Mouse (Mus musculus): Measurements from ENCODE around the gene Mfsd1.

Mfsd1 gene

DNA sequence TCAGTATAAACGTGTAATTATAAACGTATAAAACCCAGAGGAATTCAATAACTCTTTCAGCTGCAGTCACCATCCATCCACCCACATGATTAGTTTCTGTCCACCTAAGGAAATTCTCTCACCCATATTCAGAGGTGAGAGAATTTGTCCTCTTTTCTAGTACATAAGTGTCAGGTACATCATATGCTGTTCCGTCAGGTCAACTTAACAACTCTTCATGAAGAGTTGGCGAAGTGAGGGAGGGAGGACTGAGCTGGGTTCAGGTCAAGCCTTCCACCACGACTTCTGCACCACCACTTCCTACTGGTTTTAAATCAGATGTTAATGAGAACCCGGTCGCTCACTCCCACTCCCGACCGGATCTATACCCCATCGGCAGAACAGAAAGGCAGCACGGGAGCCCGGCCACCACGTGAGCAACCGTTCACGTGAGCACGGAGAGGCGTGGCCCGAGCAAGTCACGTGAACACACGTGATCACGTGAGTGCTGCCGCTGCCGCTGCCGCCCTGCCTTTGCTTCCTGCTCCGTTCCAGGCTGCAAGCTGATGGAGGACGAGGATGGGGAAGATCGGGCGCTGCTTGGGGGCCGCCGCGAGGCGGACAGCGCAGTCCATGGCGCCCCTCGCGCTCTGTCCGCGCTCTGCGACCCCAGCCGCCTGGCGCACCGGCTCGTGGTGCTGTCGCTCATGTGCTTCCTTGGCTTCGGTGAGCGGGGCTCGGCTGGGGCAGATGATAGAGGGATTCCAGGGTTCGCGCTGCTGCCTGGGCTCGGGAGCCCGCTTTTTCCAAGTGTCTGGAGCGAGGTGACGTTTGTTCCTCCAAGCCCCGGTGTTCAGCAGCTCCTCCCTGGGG is at the start of gene Mfsd1:
Gene Mfsd1, plus strand, starts transcription at position 469 of the 852 bp plus-strand sequence.
- peak; percentile 65 to 92 for DNase-seq (ENCODE audit: inconsistent age in 2 of 2, low spot score in 1 of 2)

DNA sequence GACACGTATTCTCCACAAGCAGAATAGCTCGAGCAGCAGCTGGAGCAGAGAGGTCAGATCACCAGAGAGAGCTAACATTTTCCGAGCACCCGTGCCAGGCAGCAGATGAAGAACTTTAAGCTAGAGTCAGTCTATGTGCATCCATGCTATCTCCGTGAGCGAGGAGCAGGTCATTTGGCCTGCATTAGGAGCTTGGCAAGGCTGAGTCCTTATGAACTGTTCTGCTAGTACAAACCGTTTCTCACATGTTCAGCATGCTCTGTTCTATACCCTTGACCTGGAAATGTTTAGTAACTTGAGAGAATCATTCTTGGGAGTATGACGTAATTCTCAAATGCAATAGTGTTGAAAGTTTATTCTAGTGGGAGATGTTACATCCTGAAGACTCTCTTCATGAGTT is 38.9 kb upstream of the Mfsd1 start:
- peak in 1 of 2 experiments; percentile 31 for DNase-seq (ENCODE audit: inconsistent age in 2 of 2, low spot score in 1 of 2)

DNA sequence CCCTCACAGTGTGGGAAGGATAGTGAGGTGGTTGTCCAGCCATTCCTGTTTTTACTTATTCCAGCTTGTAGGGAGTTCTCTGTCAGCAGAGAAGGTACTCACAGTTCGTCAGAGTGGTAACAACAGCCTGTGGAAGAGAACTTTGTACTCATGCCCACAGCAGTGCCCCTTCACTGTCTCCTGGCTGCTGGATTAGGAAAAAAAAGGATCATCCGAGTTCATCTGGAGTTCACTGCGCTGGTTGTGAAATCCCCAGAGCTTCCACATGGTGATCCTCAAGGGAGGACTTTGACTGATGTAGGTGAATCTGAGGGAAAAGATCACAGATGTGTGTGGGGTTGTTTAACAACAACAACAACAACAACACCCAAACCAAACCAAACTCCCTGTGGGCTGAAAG is 31.3 kb upstream of the Mfsd1 start:
- DNase-seq (ENCODE audit: inconsistent age in 2 of 2, low spot score in 1 of 2) = no peak

DNA sequence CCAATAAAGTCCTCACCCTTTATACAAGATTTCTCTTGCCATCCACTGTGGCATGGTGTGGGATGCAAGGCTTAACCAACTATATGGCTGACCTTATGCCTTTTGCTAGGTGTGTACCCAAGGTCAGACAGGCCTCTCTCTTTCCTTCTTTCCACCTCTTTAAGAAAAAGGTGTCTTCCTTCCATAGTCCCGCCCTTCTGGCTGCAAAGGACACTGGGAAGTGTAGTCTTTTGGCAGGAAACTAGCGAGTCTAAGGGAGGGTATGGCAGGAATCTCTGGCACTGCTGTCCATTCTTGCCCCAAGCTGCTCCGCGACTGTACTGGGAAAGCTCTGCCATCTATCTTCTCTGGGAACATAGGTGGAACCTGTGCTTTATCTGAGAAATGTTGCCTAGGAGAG is 29.3 kb upstream of the Mfsd1 start:
- no peak for DNase-seq (ENCODE audit: inconsistent age in 2 of 2, low spot score in 1 of 2)

DNA sequence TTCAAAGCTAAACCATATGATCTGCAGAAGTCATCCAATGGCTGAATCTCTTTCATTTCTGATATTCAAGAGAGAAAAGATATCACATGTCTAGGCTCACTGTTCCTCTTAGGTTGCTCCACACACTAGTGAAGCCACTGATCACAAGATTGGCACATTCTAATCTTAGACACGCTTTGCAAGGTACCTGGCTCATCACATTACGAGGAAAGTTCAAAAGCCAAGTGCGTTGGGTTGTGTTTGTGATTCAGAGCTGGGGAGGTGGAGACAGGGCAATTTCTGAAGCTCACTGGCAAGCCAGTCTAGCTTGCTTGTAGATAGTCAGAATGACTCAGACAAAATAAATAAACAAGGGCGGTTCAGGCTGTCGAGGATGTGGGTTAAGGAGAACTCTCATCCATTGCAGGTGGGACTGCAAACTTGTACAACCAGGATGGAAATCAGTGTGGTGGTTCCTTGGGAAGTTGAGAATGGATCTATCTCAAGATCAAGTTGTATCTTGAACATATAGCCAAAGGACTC is 28.6 kb upstream of the Mfsd1 start:
- DNase-seq (ENCODE audit: inconsistent age in 2 of 2, low spot score in 1 of 2) = no peak

DNA sequence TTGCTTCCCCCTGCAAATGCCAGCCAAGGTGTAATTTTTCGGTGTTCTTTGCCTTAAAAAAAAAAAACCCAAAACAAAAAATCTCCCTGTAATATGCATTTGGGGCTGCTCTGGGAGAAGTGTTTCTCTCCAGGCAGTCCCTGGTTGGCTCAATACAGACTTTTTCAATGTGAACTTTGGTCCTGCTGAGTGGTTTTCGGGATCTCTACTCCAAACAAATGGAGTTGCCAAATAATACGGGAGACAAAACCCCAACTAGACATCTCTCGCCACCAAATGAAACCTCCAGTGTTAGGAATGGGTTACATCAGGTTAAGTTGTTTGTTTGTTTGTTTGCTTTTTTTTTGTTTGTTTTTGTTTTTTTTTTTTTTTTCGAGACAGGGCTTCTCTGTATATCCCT is 27.3 kb upstream of the Mfsd1 start:
- no peak for DNase-seq (ENCODE audit: inconsistent age in 2 of 2, low spot score in 1 of 2)

DNA sequence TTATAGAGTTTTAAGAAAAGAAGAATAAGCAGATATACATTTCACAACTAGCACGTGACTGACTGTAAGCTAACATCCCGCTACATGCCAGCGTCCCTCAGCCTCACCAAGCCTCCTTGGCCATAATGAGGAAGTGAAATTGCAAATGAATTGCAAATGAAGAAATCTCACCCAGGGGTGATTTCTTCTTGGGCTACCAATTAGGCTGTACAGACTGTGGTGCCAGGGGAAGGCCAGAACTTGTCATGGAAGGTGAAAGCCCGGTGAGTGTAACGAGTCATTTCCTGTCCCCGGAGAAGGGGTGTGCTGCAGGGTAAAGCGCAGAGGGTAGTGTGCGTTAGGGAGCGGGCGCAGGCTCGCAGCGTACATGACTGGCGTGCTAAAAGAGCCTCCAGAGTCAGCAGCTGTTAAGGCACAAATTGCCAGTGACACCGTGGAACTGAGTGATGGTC is 25.3 kb upstream of the Mfsd1 start:
- peak in 1 of 2 experiments; percentile 23 for DNase-seq (ENCODE audit: inconsistent age in 2 of 2, low spot score in 1 of 2)

DNA sequence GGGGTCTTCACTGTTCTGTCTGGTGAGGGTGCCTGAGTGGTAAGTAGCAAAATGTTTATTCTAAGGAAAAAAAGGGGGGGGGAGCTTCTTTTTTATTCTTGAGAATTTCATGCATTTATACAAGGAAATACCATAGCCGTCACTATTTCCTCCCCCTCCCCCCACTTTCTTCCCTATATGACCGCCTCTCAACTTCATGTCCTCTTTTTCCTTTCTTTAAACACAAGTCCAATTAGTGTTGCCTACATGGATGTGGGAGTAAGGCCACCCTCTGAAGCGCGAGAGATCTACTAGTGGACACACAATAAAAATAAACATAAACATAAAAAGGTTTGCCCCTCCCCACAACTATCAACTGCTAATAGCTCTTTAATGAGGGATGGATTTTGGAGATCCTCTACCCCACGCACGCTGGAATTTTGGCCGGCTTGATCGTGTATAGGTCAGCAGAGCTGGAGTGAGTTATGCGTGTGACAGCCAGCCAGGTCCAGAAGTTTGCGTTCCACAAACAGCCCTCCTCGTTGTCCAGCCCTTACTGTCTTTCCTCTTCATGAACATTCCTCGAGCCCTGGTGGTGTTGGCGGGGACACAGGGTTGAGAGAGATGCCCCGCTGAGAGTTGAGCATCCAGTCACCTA is 24.7 kb upstream of the Mfsd1 start:
- DNase-seq (ENCODE audit: inconsistent age in 2 of 2, low spot score in 1 of 2) = no peak

DNA sequence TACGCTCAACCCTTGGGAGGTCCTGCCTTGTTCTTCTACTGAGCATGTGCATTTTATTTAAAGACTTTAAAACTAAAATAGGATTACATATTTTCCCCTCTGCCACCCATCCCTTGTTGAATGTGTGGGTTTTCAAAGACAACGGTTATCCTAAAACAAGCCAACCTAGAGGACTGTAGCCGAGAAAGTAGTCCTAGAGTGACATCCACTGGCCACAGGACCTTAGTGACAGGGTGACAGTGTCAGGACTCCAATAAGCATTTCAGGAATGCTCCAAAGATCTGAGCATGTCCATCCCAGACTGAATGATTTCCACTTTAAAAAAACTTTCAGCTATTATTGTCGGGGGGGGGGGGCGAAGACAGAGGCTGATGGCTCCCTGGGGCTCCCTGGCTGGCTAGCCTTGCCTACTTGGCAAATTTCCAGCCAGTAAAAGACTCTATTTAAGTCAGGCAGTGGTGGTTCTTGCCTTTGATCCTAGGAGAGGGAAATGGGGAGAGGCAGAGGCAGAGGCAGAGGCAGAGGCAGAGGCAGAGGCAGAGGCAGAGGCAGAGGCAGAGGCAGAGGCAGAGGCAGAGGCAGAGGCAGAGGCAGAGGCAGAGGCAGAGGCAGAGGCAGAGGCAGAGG is 17.7 kb upstream of the Mfsd1 start:
- peak in 1 of 2 experiments; percentile 50 for DNase-seq (ENCODE audit: inconsistent age in 2 of 2, low spot score in 1 of 2)

DNA sequence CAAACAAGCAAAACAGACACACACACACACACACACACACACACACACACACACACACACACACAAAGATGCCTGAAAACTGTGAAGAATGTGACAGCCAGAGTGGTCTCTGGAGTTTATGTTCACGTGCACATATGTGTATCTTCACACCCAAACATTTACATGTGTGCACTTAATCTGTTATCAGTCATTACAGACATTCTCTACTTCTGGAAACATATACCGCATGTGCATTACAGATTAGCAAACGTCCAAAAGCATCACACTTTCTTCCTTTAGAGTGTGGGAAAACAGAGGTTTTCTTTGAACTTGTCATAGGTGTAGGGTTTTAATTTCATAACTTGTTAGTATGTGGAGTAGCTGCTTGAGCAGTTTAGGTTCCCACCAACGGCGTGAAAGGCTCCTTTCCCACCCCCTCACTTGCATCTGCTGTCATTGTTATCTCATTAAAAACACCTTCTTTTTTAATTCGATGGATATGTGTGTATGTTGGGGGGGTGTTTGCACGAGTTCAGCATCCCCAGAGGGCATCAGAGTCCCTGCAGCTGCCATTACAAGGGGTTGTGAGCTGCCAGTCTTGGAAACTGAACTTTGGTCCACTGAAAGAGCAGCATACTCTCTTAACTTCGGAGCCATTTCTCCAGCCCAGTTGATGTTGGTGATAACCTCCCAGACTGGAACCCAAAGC is 16.9 kb upstream of the Mfsd1 start:
- DNase-seq (ENCODE audit: inconsistent age in 2 of 2, low spot score in 1 of 2) = no peak

DNA sequence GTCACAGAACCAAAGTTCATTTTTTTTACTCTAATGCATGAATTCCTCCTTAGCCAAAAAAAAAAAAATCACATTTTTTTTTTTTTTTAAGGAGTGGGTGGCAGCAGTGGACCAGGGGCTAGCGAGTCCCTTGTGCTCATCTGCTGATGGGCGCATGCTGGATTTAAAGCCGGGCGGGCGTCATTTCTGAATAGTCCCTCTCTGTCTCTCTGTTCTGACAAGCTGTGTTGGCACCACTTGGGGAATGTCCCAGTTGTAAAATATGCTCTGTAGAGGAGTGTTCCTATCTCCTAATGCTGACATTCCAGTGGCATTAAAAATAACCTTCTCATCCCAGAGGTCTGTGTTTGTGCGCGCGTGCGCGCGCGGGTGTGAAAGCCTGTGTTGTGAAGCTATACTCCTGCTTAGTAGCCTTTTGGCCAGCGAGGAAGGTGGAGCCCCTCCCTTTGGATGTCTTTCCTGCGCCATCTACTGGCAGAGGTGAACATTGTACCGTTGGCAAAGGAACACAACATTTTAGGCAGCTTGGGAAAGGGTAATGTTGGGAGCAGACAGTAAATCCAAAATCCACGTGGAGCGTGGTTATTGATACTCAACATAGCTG is 14.4 kb upstream of the Mfsd1 start:
- DNase-seq (ENCODE audit: inconsistent age in 2 of 2, low spot score in 1 of 2) = peak; percentile 59 to 88

DNA sequence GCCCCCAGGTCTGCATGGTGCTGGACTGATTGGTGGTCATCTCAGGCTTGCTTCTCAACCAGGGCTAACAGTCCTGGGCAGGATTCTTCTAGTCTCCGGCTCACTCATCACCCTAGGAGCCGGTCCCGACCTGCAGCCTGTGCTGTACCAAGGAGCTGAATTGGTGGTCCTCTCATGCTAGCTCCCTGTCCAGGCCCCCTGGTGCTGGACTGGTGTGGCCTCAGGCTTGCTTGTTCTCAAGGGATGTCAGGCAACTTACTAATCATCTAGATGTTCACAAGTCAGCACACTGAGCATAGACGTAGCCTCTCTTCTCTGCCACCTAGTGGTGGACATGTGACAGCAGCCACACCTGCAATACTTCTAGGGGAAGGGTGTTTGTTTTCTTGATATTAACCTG is 9.6 kb upstream of the Mfsd1 start:
- DNase-seq (ENCODE audit: inconsistent age in 2 of 2, low spot score in 1 of 2) = peak; percentile 20 to 54

DNA sequence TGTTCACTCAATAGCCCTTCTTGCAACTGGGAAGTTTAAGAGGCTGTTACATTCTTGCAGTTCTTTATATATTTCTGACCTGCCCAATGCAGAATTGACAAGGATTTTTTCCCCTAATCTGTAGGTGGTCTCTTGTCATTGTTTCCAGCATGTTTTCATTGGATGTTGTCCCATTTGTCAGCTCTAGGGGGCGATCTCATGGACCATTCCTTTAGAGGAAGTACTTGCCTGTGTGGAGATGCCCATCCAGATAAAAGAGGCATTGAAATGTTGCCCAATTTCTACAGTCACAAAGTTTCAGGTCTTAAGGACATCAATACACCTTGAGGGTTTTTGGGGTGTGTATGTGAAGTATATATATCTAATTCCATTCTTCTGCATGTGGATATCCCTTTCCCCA is 9.0 kb upstream of the Mfsd1 start:
- DNase-seq (ENCODE audit: inconsistent age in 2 of 2, low spot score in 1 of 2) = no peak

DNA sequence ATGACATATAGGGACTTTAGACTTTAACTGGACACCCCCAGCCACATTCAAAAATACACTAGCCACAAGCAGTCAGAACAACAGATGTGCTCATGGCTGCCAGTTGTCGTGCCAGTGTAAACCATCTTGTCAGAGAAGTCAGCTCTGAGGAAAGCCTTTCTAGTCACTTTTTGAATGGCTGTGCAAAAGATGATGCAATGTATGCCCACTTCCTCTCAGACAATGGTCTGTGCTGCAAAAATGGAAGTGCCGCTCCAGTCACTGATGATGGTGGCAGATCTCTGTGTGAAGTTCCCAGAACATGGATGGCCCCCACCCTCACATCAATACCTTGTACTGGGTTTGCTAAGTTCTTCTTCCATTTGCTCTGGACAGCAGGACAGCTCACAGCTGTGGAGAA is 6.3 kb upstream of the Mfsd1 start:
- no peak for DNase-seq (ENCODE audit: inconsistent age in 2 of 2, low spot score in 1 of 2)

DNA sequence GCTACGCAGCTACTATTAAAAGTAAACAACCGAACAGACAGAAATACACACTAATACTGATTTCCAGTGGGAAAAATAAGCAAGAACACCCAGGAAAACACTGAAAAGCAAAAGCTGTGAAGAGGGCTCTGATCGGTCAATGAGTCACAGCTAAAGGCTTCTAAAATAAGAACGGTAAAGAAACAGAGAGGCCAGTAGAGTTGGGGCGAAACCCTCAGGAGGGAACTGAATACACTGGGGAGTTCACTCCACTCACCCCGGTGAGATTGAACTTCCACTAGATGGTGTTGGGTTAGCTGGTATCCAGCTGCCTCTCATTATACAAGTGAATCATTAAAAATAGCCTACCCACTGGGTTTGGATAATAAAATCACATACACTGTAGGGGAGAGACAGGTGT is 5.8 kb upstream of the Mfsd1 start:
- no peak for DNase-seq (ENCODE audit: inconsistent age in 2 of 2, low spot score in 1 of 2)

DNA sequence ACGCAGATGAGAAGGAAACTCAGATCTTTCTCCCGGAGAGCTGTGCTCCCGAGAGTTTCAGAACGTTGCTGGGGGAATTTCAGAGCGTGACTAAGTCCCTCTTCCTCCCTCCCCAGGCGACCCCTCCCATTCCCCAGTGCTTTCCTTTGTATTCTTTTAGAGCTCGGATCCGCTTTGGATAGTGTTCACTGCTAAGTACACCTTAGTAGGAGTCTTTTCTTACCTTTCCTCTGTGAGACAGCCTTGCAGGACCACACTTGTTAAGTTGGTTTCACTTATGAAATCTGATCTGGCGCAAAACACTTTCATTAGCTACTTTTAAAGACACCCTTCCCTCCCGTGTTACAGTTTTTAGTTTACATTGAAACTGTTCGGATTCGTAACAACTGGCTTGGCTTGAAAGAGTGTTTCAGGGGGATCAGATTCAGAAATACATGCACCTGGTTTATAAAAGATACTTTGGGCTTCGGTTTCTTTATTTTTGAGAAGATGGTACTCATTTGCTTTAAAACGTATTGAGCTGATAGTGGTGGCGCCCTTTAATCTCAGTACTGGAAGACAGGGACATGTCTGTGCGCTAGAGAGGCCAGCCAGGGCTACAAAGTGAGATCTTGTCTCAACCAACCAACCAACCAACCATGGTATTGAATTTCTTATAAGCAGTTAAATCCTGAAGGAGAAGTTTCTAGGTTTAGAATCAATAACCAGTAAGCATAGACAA is 744 bp downstream of the Mfsd1 start:
- no peak for DNase-seq (ENCODE audit: inconsistent age in 2 of 2, low spot score in 1 of 2)

DNA sequence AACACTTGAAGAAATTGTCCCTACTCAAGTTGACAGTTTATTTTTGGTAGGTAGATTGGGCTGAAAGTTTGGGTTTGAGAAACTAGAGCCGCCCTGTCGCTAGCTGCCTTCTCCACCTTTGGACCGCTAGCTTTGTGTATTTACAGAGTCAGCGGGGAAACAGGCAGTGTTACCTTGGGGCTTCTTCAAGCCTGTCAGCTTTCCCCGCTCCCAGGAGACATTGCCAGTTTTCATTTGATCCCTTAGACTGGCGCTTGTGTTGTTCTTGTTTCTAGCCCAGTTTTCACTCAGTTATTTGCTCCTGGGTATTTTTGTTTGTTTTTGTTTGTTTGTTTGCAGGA is 1.3 kb downstream of the Mfsd1 start:
- no peak for DNase-seq (ENCODE audit: inconsistent age in 2 of 2, low spot score in 1 of 2)

DNA sequence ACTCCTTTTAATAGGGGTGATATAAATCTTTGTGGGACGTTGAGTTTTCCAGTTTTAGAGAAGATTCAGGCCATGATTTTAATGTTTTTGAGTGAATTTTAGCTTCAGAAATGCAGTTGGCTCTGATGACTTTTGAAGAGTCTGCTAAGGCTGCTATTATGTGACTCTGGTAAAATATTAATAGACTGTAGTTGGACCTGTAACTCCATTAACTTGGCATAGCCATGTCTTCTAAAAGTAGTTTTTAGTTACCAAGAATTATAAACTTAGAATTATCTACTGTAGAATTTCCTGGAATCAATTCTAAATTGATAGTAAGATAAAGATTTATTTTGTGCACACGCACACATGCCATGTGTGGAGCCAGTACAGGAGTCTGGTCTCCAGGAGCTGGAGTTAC is 4.0 kb downstream of the Mfsd1 start:
- no peak for DNase-seq (ENCODE audit: inconsistent age in 2 of 2, low spot score in 1 of 2)

DNA sequence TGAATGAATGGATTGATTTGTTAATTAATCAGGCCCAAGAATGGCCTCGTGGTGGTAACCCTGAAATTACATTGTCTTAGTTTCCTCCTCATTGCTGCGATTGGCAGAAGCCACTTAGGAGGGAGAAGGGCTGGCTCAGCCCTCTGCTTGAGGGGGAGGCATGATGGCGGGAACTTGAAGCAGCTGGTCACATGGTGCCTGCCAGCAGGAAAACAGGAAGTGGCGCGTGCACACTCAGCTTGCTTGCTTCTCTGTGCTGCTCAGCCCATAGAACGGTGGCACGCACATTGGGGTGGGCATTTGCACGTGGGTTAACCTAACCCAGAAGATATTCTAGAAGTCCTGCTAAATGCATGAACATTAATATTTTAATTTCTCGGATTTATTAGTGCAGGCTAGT is 4.9 kb downstream of the Mfsd1 start:
- no peak for DNase-seq (ENCODE audit: inconsistent age in 2 of 2, low spot score in 1 of 2)

DNA sequence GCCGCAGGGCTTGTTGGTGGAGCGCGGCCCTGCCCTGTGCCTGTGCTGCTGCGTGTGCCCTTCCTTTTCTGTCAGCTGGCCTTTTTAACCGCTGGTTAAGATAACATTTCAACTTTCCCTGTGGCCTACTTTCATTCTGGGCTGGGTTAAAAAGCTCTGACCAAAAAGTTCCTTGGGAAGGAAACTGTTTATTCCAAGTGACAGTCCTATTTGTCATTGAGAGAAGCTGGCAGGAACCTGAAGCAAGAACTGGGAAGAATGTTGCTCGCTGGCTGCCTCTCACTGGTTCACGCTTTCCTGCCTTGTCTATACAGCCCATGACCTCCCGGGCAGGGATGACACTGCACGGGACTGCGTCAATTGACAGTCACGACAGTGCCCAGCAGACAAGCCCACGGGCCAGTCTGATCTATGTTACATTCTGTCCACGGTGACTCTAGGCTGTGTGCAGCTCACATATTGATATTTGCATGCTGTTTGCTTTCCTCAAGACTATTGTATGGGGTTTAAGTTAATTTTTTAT is 19.1 kb downstream of the Mfsd1 start:
- DNase-seq (ENCODE audit: inconsistent age in 2 of 2, low spot score in 1 of 2) = no peak

Measured in adrenal gland, adult (tissue).